In genomic region chr1:175442025-175442424, GRCm38 (mm10) we compare ENCODE assay signal across 16 mouse cellular contexts. TPM values are rescaled to one million over a fixed set of nuclear protein-coding genes. Genes with fewer than 3 reads are reported as not detected.
DNase-seq lines count a peak whose midpoint lies in the region.
"Had no signal": no experiment of that assay in that cellular context is flagged by ENCODE, and none has a peak within 500 bp of the region (broad histone marks: within the 10 kb centered on the region; RNA-seq: fewer than 3 reads in every experiment).

No protein-coding gene starts in this region.

- DNase-seq in layer of hippocampus, adult 11-12 months (ENCODE audit: low spot score) = peak; percentile 35
- DNase-seq in layer of hippocampus, postnatal 10 days (ENCODE audit: low spot score in 2 of 2) = no peak
- peak; percentile 86 for DNase-seq in brain, adult 2 months (ENCODE audit: low read depth, low spot score)
- peak; percentile 33 for DNase-seq in fibroblast of lung, adult 2 months (ENCODE audit: low read depth)
- DNase-seq in left cerebral cortex, postnatal 14 days (ENCODE audit: low spot score in 2 of 2) = peak; percentile 68 to 75
- no peak for DNase-seq in ovary, postnatal 10 days (ENCODE audit: low spot score)
- DNase-seq in thymus, postnatal 36 days = no peak
- no peak for DNase-seq in lung, postnatal 10 days
- DNase-seq: cerebellum, adult 9-11 months; gastrocnemius, postnatal 10 days; heart, adult 2 months; kidney, adult 8-10 months; kidney, postnatal 25 days; lung, embryonic 14.5 days; thymus, postnatal 4 days had no signal

- intact Hi-C loops in left cerebral cortex, postnatal 14 days (cut with DNase I) = no loop called here

RNA-seq across cellular contexts. Expression of gene Rgs7, which starts 50.3 kb away (rescaled TPM):
- total RNA-seq in layer of hippocampus, postnatal 10 days (2021) = 10 to 100 TPM; 77.4 to 81.6 TPM
- total RNA-seq in left cerebral cortex, postnatal 14 days (2021) = 100 to 1,000 TPM; 108 to 116 TPM
- total RNA-seq: hematopoietic stem cell, adult 5-6 weeks had no signal

Comparison
In these comparisons a context has a peak if more than half of its experiments do, and no peak if none do; other contexts are left out.
1. DNase-seq: peak in layer of hippocampus, adult 11-12 months (single experiment), brain, adult 2 months (single experiment), fibroblast of lung, adult 2 months (single experiment) and left cerebral cortex, postnatal 14 days (2 of 2); none in layer of hippocampus, postnatal 10 days (0 of 2), ovary, postnatal 10 days (single experiment), thymus, postnatal 36 days (0 of 2) and lung, postnatal 10 days (single experiment).